Mouse (Mus musculus): ENCODE measurements at regions not wholly inside any gene's neighbourhood (a gene's known extent, or its start where the extent isn't known, plus 50 kb on each side); places are given as distances from the start of the nearest gene placed in this dataset.
A peak's percentile ranks its signal among the peaks of the same experiment; 100 is the strongest.

DNA sequence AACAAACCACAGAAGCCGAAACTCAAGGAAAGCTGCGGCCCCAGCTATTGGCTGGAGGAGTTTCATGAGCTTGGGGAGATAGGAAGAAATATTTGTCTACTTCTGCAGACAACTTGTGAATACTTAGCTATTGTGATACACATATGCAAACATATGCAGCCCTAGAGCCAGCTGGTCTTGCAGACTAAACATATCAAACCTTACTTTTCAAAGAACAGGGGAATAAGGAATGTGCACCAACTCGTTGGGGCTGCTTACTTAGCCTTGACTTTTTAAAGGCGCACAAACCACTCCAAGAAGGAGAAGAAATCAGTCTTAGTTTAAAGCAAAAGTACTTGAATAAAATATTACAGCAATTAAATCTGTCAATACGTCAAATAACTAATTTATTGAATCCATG, 106.8 kb upstream of the Lpar1 start:
- H3K36me3 ChIP-seq: no peaks in the 10 kb centered on the region
- WGBS: 32% methylated on average over 5 of the region's 5 CpGs
- H3K27ac ChIP-seq (replicated peaks): peak overlapping the region; percentile 48
- no peaks in the 10 kb centered on the region for H3K9me3 ChIP-seq (replicated peaks)
- H3K4me3 ChIP-seq (replicated peaks): no peak overlapping the region
- H3K27me3 ChIP-seq: no peaks in the 10 kb centered on the region
- H3K4me1 ChIP-seq: peaks cover 22% of the 10 kb centered on the region
- no peak overlapping the region for H3K9ac ChIP-seq
- H3K4me2 ChIP-seq (replicated peaks): no peak overlapping the region
- no peak for ATAC-seq (ENCODE audit: insufficient number of reproducible peaks, low FRiP score, low TSS enrichment, low read depth)

DNA sequence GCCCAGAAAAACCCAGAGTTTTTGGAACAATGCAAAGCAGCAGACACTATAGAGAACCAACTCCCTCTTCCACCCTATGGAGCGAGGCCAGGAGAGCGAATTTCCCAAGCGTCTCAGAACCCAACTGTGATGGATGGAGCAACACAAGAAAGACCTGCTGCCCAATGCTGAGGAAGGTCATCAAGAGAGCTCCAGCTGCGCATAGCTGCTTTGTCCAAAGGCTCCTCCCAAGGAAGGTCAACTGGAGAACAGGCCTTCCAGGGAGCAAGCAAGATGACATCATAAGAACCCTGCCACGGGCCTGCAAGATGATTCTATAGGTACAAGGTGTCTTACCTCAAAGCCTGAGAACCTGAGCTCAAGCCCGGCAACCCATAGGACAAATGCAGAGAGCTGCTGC, 104.5 kb upstream of the Lpar1 start:
- H3K4me1 ChIP-seq: peaks cover 15% of the 10 kb centered on the region
- no peaks in the 10 kb centered on the region for H3K9me3 ChIP-seq (replicated peaks)
- no peak overlapping the region for H3K27ac ChIP-seq (replicated peaks)
- ATAC-seq (ENCODE audit: insufficient number of reproducible peaks, low FRiP score, low TSS enrichment, low read depth): no peak
- WGBS: 85% methylated on average over 6 of the region's 6 CpGs
- no peak overlapping the region for H3K9ac ChIP-seq
- no peak overlapping the region for H3K4me2 ChIP-seq (replicated peaks)
- H3K27me3 ChIP-seq: no peaks in the 10 kb centered on the region
- H3K4me3 ChIP-seq (replicated peaks): no peak overlapping the region
- H3K36me3 ChIP-seq: no peaks in the 10 kb centered on the region

DNA sequence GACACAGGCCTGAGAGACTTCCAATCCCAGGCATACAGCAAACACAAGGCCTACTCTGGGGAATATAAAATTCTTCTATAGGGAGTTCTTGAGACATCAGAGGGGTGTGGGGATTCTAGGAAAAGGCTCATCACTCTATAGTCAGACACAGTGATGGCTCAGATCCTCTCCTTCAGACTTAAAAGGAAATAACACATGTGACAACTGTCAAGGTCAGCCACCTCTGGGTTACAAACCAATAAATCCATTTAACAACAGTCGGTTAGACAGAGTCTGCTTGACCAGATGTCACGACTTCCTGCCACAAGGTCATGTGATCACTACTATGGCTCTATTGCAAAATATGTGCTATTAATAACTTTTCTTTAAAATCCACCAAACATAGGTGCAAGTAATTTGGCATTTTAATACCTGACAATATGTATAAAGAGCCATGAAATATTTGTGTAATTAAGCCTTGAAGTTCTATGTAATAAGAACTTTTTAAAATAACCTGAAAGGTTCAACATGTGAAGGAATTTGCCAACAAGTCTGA, 94.1 kb upstream of the Lpar1 start:
- WGBS: 59% methylated on average over 2 of the region's 2 CpGs
- no peaks in the 10 kb centered on the region for H3K27me3 ChIP-seq

DNA sequence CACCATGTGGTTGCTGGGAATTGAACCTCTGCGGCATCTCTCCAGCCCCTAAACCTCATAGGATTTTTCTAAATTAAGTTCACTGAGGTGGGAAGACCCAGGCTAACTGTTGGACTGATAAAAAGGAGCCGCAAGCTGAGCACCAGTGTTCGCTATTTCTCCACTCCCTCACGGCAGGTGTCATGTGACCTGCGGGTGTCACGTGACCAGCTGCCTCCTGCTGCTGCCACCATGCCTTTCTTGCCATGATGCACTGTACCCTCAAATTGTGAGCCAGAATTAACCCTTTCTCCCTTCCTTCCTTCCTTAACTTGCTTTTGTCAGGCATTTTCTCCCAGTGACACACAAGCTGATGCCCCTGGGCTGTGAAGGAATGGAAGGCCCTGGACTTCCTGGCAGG, 93.1 kb upstream of the Lpar1 start:
- H3K4me2 ChIP-seq (replicated peaks): no peak overlapping the region
- no peaks in the 10 kb centered on the region for H3K36me3 ChIP-seq
- no peak for ATAC-seq (ENCODE audit: insufficient number of reproducible peaks, low FRiP score, low TSS enrichment, low read depth)
- no peak overlapping the region for H3K9ac ChIP-seq
- no peak overlapping the region for H3K27ac ChIP-seq (replicated peaks)
- 89% methylated on average over 6 of the region's 6 CpGs for WGBS
- no peaks in the 10 kb centered on the region for H3K9me3 ChIP-seq (replicated peaks)
- H3K4me1 ChIP-seq: no peaks in the 10 kb centered on the region
- no peaks in the 10 kb centered on the region for H3K27me3 ChIP-seq
- no peak overlapping the region for H3K4me3 ChIP-seq (replicated peaks)

More for the DNA sequence above, 94.1 kb upstream of the Lpar1 start:
- Histone ChIP-seq H3K4me2 (replicated peaks) (no peak overlapping the region), H3K9me3 (replicated peaks) (no peaks in the 10 kb centered on the region), H3K9ac (no peak overlapping the region), H3K27ac (replicated peaks) (no peak overlapping the region), H3K36me3 (no peaks in the 10 kb centered on the region), H3K4me3 (replicated peaks) (no peak overlapping the region), H3K4me1 (no peaks in the 10 kb centered on the region)
- ATAC-seq (ENCODE audit: insufficient number of reproducible peaks, low FRiP score, low TSS enrichment, low read depth): no peak

DNA sequence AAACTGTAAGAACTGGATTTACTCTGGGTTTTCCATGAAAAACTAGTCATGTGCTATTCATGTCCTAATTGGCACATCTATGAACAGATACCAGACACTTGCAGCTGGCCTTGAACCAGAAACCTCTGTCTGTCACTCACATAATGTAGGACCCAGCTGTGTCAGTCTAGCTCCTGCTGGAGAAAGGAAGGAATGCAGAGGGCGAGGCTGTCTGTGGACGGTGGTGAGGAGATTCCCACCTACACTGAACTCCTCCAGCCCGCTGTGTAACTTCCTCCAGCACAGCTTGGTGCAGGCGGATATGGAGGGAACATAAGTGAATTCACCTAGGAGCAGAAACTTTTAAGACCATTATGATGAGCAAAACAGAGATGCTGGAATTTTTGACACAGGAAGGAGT, 89.7 kb upstream of the Lpar1 start:
- ATAC-seq (ENCODE audit: insufficient number of reproducible peaks, low FRiP score, low TSS enrichment, low read depth): no peak
- H3K9me3 ChIP-seq (replicated peaks): no peaks in the 10 kb centered on the region
- no peaks in the 10 kb centered on the region for H3K27me3 ChIP-seq
- no peak overlapping the region for H3K27ac ChIP-seq (replicated peaks)
- no peaks in the 10 kb centered on the region for H3K36me3 ChIP-seq
- H3K9ac ChIP-seq: no peak overlapping the region
- WGBS: 54% methylated on average over 4 of the region's 4 CpGs
- no peaks in the 10 kb centered on the region for H3K4me1 ChIP-seq
- no peak overlapping the region for H3K4me2 ChIP-seq (replicated peaks)
- no peak overlapping the region for H3K4me3 ChIP-seq (replicated peaks)

DNA sequence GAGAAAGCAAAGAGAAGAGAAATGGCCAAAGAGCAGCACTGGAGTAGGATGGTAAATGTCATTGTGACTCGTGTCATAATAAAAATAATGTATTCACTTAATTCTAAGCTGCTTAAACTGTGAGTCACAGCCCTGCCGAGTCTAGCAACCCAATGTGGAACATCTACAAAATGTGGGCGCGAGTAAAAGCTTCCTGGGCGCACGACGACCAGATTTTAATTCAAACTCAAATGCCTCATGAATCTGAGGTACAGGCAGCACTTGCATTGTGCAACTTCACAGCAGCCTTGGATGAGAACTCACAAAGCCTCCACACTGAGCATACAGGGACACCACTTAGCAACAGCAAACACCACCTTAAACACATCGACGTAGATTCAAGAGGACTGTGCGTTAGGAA, 88.5 kb upstream of the Lpar1 start:
- H3K9ac ChIP-seq: no peak overlapping the region
- no peaks in the 10 kb centered on the region for H3K36me3 ChIP-seq
- ATAC-seq (ENCODE audit: insufficient number of reproducible peaks, low FRiP score, low TSS enrichment, low read depth): no peak
- no peaks in the 10 kb centered on the region for H3K27me3 ChIP-seq
- 90% methylated on average over 10 of the region's 10 CpGs for WGBS
- H3K4me2 ChIP-seq (replicated peaks): no peak overlapping the region
- no peak overlapping the region for H3K27ac ChIP-seq (replicated peaks)
- H3K9me3 ChIP-seq (replicated peaks): no peaks in the 10 kb centered on the region
- no peak overlapping the region for H3K4me3 ChIP-seq (replicated peaks)
- H3K4me1 ChIP-seq: no peaks in the 10 kb centered on the region

DNA sequence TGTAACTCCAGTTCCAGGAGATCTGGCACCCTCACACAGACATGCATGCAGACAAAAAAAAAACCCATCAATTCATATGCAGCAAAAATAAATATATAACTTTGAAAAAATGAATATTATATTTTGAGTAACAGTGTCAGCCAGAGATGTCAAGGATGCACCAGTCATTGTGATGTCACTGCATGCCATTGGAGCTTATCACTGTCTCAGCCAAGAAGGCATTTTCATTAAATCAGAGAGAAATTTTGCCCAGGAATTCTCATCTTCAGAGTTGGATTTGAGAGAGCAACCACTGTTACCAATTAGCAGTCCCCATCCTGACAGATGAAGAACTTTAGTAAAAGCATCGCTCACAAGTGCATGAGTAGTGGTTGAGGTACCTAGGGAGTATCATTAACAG, 79.0 kb upstream of the Lpar1 start:
- Histone ChIP-seq H3K9ac (no peak overlapping the region), H3K4me1 (no peaks in the 10 kb centered on the region), H3K27ac (replicated peaks) (no peak overlapping the region), H3K4me2 (replicated peaks) (no peak overlapping the region), H3K36me3 (no peaks in the 10 kb centered on the region), H3K9me3 (replicated peaks) (no peaks in the 10 kb centered on the region), H3K4me3 (replicated peaks) (no peak overlapping the region), H3K27me3 (no peaks in the 10 kb centered on the region)
- 63% methylated on average over 1 of the region's 1 CpGs for WGBS
- no peak for ATAC-seq (ENCODE audit: insufficient number of reproducible peaks, low FRiP score, low TSS enrichment, low read depth)

DNA sequence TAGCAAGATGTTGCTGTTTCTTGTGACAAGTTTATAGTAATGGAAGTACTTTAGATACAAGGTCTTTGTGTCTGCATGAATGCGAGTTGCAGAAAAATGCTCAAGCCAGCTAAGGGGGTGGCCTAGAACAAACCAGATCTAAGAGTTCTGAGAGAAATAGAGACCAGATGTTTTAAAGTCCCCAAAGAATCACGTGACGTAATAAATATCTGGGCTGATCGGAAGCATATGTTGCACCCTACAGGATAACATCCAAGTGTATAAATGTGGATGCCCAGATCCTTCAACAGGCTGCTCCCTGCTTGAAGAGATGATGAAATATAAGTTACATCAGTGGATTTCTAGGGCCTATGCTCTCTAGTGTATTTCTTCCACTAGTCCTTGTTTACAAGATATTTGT, 77.7 kb upstream of the Lpar1 start:
- WGBS: 40% methylated on average over 4 of the region's 4 CpGs
- H3K9me3 ChIP-seq (replicated peaks): no peaks in the 10 kb centered on the region
- H3K4me3 ChIP-seq (replicated peaks): no peak overlapping the region
- H3K27ac ChIP-seq (replicated peaks): no peak overlapping the region
- ATAC-seq (ENCODE audit: insufficient number of reproducible peaks, low FRiP score, low TSS enrichment, low read depth): no peak
- no peaks in the 10 kb centered on the region for H3K4me1 ChIP-seq
- H3K36me3 ChIP-seq: no peaks in the 10 kb centered on the region
- H3K27me3 ChIP-seq: no peaks in the 10 kb centered on the region
- no peak overlapping the region for H3K9ac ChIP-seq
- no peak overlapping the region for H3K4me2 ChIP-seq (replicated peaks)

DNA sequence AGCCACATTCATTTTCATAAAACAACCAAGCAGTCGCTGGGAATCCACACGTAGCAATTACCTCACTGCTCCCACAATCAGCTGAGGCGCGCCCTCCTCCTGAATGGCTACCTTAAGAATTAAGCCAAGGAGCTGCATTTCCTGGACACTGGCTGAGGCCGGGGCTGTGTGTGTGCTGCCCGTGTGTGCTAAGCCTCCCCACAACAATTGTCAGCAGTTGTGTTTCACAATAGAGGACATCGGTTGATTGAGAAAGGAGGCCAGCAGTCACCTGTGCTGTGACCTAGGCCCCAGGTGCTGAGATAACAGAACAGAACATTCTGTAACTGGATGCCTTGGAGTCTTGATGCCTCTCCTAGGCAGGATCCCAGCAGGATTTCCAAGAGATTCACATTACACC, 73.3 kb upstream of the Lpar1 start:
- no peak overlapping the region for H3K4me3 ChIP-seq (replicated peaks)
- H3K36me3 ChIP-seq: no peaks in the 10 kb centered on the region
- no peak overlapping the region for H3K4me2 ChIP-seq (replicated peaks)
- no peak overlapping the region for H3K27ac ChIP-seq (replicated peaks)
- H3K27me3 ChIP-seq: no peaks in the 10 kb centered on the region
- WGBS: 54% methylated on average over 7 of the region's 7 CpGs
- no peak for ATAC-seq (ENCODE audit: insufficient number of reproducible peaks, low FRiP score, low TSS enrichment, low read depth)
- H3K9me3 ChIP-seq (replicated peaks): no peaks in the 10 kb centered on the region
- H3K4me1 ChIP-seq: no peaks in the 10 kb centered on the region
- H3K9ac ChIP-seq: no peak overlapping the region

DNA sequence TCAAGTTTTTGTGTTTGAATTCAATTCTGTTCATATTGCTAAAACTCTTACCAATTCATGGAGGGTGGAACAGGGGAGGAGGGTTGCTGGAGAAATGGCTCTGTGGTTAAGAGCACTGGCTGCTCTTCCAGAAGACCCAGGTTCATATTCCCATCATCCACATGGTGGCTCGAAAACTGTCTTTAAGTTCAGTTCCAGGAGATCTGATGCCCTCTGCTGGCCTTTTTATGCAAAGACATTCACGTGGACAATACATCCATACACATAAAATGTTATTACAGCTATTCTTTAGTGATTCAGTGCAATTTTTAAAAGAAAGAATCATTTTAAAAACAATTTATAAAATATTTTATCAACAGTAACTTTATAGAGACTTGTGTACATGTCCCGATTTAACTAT, 70.4 kb upstream of the Lpar1 start:
- 76% methylated on average over 3 of the region's 3 CpGs for WGBS
- no peak overlapping the region for H3K4me3 ChIP-seq (replicated peaks)
- no peak overlapping the region for H3K27ac ChIP-seq (replicated peaks)
- H3K4me1 ChIP-seq: no peaks in the 10 kb centered on the region
- no peak for ATAC-seq (ENCODE audit: insufficient number of reproducible peaks, low FRiP score, low TSS enrichment, low read depth)
- no peaks in the 10 kb centered on the region for H3K9me3 ChIP-seq (replicated peaks)
- H3K36me3 ChIP-seq: no peaks in the 10 kb centered on the region
- no peak overlapping the region for H3K9ac ChIP-seq
- no peaks in the 10 kb centered on the region for H3K27me3 ChIP-seq
- H3K4me2 ChIP-seq (replicated peaks): no peak overlapping the region

DNA sequence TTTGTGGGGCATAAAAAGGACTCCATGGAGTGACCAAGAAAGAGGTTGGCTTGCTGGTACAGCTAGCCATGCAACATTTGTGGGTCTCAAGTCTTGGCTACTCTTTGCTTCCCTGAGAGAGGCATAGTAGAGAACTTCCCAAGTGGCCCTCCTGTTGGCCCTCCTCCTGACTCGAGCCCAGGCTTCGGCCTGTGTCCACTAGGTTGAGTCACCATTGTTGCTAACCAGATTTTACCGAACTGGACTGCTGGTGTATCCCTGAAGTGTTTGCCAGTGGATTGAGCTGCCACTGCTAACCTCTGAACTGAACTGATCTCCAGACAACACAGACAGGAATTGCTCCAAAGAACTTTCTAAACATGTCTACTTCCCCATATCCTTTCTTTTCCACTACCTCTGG, 66.9 kb upstream of the Lpar1 start:
- Histone ChIP-seq H3K27me3 (no peaks in the 10 kb centered on the region), H3K9ac (no peak overlapping the region), H3K4me3 (replicated peaks) (no peak overlapping the region), H3K36me3 (no peaks in the 10 kb centered on the region), H3K4me2 (replicated peaks) (no peak overlapping the region), H3K4me1 (no peaks in the 10 kb centered on the region), H3K9me3 (replicated peaks) (no peaks in the 10 kb centered on the region), H3K27ac (replicated peaks) (no peak overlapping the region)
- 95% methylated on average over 3 of the region's 3 CpGs for WGBS
- ATAC-seq (ENCODE audit: insufficient number of reproducible peaks, low FRiP score, low TSS enrichment, low read depth): no peak

DNA sequence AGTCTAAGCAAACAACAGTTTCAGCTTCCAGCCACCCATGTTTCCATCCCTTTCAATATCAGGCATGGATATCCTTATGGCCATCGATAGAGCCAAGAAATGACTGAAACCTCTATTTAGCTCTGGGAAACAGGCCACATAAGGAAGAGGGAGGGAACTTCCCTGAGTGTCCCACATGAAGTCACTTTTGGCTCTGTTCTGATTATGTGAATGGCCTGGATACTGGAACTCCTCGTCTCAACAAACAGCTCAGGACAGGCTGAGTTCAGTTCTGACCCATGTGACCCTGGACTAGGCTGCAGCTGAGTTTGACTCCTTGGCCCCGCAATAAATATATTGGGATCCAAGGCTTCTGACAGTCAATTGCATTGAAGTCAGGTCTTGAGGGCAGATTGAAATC, 63.6 kb upstream of the Lpar1 start:
- ATAC-seq (ENCODE audit: insufficient number of reproducible peaks, low FRiP score, low TSS enrichment, low read depth): no peak
- WGBS: 75% methylated on average over 3 of the region's 3 CpGs

More for the DNA sequence above, 63.6 kb upstream of the Lpar1 start:
- Histone ChIP-seq H3K4me3 (replicated peaks) (no peak overlapping the region), H3K4me1 (no peaks in the 10 kb centered on the region), H3K9me3 (replicated peaks) (no peaks in the 10 kb centered on the region), H3K9ac (no peak overlapping the region), H3K36me3 (no peaks in the 10 kb centered on the region), H3K4me2 (replicated peaks) (no peak overlapping the region), H3K27me3 (no peaks in the 10 kb centered on the region), H3K27ac (replicated peaks) (no peak overlapping the region)
